Mouse (Mus musculus) heart, postnatal 36 days (tissue): ENCODE results near the gene Polr2l. TPM values are rescaled to one million over a fixed set of nuclear protein-coding genes. Genes with fewer than 3 reads are reported as not detected.

Source experiments
- DNase-seq, 2 experiments: peaks; one replicate each; pipeline ENCODE4 v3.0.0; 2021 to 2022
- intact Hi-C: fragments of 180-260 bp; cut with DNase I; formaldehyde crosslinking; loops from one replicate; pipeline ENCODE4 v1.15.1; 2025
- total RNA-seq, 2 experiments: library from RNA; stranded (reverse); gene quantifications; 2 replicates each; pipeline ENCODE4 v1.2.3; 2021

The Polr2l gene
- total RNA-seq, 2 experiments from 2014 or later, result 76.0 to 83.7 TPM

- no peak for DNase-seq
- intact Hi-C loops, result loop anchor here (10.0 kb wide), 1 partner anchor 440 kb away; no protein-coding TSS in a partner anchor
These were observed 10.3 kb upstream of the Polr2l start for GRCm38 (mm10) chr7:141485186-141485585.

GRCm38 (mm10) chr7:141484186-141485120, 9.5 kb upstream of the Polr2l start:
- intact Hi-C loops, result loop anchor here (10.0 kb wide), 1 partner anchor 440 kb away; no protein-coding TSS in a partner anchor
- no peak for DNase-seq

DNA sequence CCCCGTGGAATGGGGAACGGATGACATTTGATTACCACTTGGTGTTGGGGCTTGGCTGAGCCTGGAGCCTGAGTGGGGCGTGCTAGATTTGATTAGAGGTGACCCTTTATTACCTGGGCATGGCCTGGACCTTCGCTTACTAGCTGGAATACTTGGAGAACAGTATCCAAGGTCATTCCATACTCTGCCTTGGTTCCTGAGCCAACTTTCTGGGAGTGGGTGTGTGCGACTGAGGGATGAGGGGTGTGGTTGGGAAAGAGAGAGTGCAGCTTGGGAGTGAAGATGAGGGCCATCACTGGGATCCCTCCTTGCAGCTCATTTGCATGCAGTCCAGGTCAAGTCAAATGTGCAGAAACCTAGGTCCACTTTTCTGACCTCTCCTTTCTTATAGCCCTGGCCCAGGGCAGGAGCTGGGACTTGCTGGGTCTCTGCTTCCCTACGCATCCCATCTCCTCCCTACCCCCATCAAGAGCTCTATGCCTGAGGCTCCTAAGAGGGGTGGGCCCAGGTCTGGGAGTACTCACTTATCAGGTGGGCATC, 8.3 kb upstream of the Polr2l start:
- intact Hi-C loops, result loop anchor here (10.0 kb wide), 1 partner anchor 442 kb away; no protein-coding TSS in a partner anchor
- DNase-seq, result no peak

- no peak for DNase-seq
- intact Hi-C loops, result loop anchor here (10.0 kb wide), 1 partner anchor 442 kb away; no protein-coding TSS in a partner anchor
These were observed 7.6 kb upstream of the Polr2l start for GRCm38 (mm10) chr7:141482531-141483024.

GRCm38 (mm10) chr7:141481498-141482401, 6.8 kb upstream of the Polr2l start:
- peak; percentile 50 to 55 for DNase-seq
- intact Hi-C loops, result loop anchor here (1.0 to 10.0 kb wide), 2 partner anchors 44 to 443 kb away; no protein-coding TSS in a partner anchor

GRCm38 (mm10) chr7:141480842-141481497, 6.0 kb upstream of the Polr2l start:
- intact Hi-C loops, result loop anchor here (1.0 to 10.0 kb wide), 3 partner anchors 44 to 444 kb away; no protein-coding TSS in a partner anchor
- peak; percentile 72 to 75 for DNase-seq

DNA sequence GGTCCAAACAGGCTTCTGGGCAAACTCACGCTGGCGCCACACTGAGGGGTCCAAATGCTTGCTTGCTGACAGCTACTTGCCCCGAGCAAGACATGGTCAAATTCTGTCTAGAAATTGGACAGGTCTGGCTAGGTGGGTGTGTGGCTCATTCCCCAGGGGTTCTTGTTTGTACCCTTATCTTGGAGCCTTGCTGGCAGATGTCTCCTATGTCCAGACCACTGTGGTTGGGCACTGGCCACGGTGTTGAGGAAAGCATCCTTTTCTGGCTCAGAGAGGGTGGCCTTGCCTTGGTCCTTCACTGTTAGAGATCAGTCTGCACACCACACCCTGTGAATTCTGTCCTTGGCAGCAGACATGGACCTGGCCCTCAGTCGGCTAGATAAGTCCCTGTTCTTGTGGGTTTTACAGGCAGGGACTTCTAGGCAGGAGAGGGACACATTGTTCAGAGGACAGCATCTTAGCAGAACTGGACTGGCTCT, 3.4 kb upstream of the Polr2l start:
- intact Hi-C loops, result no loop called here
- DNase-seq, result peak; percentile 35 to 42

- intact Hi-C loops, result no loop called here
- DNase-seq, result peak; percentile 27 to 33
These were observed 2.8 kb upstream of the Polr2l start for GRCm38 (mm10) chr7:141477578-141478269.

- intact Hi-C loops, result no loop called here
- no peak for DNase-seq
These were observed 2.0 kb upstream of the Polr2l start for GRCm38 (mm10) chr7:141476981-141477370.

DNA sequence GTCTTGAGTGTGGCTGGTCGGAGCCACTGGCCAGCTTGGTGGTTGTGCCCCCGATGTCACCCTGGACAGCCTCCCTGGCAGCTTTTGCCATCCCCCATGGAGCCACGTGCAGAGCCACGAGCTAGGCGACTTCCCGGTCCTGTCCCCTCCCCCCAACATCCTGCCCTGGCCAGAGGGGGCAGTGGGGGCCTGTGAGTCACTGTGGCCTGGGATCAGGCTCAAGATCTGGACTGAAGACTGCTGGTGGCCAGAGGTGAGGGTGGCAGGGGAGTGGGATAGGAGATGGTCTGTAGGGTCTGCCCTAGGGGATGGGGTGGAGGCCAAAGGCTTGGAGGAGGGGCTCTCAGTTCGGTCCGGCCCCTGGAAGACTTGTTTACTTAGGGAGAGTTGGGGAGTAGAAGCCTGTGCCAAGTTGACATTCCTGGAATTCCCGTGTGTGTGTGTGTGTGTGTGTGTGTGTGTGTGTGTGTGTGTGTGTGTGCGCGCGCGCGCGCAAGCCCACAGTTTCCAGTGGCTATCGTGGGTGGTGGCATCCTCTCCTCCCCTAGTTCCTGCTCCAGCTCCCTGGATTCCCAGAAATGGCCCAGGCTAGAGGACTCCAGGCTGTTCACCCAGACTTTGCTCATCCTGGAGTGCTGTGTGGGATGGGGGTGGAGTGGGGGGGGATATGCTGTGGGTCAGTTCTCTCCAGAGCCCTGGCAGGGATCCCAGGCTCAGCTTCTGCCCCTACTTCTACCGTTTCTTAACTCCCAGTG, 1.5 kb upstream of the Polr2l start:
- DNase-seq, result peak; percentile 84 to 92
- intact Hi-C loops, result no loop called here

GRCm38 (mm10) chr7:141475805-141476158, 850 bp upstream of the Polr2l start:
- intact Hi-C loops, result no loop called here
- peak in 1 of 2 experiments; percentile 43 for DNase-seq

- DNase-seq, result no peak
- intact Hi-C loops, result no loop called here
These were observed 772 bp downstream of the Polr2l start for GRCm38 (mm10) chr7:141474160-141474559.

DNA sequence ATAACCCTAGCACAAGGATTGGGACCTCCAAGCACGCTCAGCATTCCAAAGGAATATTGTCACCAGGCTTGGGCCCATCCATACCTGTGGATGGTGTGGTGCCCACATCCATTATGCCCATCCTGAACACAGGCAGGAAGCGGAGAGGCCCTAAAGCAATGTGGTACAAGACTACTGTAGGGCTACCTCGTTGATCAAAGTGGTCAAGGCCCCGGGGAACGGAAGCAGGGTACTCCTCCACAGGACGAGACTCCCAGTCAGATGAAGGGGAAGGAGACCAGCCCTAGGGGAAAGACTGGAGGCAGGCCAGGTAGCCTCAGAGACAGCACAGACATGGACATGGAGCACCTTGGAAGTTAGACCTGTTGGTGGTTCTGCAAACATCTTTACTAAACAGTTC, 2.2 kb downstream of the Polr2l start:
- intact Hi-C loops, result no loop called here
- DNase-seq, result no peak

DNA sequence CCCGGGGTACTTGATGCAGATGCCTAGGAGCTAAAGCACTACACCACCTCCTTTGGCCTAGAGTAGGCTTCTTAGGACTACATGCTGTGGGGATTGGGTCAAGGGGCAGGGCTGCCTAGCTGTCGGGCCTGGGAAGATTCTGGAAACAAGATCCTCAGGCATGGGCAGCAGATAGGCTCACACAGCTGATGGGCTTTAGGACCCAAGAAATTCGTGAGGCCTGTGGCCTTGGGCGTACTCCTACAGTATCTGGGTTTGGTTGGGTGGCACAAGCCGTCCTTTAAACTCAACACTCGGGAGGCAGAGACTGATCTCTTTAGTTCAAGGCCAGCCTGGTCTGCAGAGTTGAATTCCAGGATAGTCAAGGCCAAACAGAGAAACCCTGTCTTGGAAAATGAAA, 2.7 kb downstream of the Polr2l start:
- DNase-seq, result no peak
- intact Hi-C loops, result no loop called here

GRCm38 (mm10) chr7:141471236-141471635, 3.7 kb downstream of the Polr2l start:
- intact Hi-C loops, result no loop called here
- DNase-seq, result no peak

- intact Hi-C loops, result no loop called here
- DNase-seq, result no peak
These were observed 4.3 kb downstream of the Polr2l start for GRCm38 (mm10) chr7:141470637-141470944.

GRCm38 (mm10) chr7:141469901-141470636, 4.9 kb downstream of the Polr2l start:
- DNase-seq, result peak; percentile 14 to 22
- intact Hi-C loops, result loop anchor here (10.0 kb wide), 1 partner anchor 525 kb away; the partner anchor contains the start of gene Pgghg

DNA sequence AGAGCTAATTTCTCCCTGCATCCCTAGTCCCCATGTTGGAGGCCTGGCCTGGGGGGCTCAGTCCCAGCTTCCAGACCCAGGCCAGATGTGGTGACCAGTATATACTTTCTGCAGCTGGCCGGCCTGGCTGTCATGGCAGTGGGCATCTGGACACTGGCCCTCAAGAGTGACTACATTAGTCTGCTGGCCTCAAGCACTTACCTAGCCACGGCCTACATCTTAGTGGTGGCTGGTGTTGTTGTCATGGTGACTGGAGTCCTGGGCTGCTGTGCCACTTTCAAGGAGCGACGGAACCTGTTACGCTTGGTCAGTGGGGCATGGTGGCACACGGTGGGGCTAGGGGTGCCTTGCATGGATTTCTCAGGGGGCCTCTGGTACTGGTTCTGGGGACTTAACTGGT, 5.6 kb downstream of the Polr2l start:
- intact Hi-C loops, result loop anchor here (10.0 kb wide), 1 partner anchor 525 kb away; the partner anchor contains the start of gene Pgghg
- no peak for DNase-seq
